In genomic region chr1:170939255-170939654, GRCm38 (mm10) we compare ENCODE assay signal across 15 mouse cellular contexts. TPM values are rescaled to one million over a fixed set of nuclear protein-coding genes. Genes with fewer than 3 reads are reported as not detected.
DNase-seq lines count a peak whose midpoint lies in the region; ATAC-seq and TF ChIP-seq lines count a peak whose summit lies in the region.
"Had no signal": no experiment of that assay in that cellular context is flagged by ENCODE, and none has a peak within 500 bp of the region (broad histone marks: within the 10 kb centered on the region; RNA-seq: fewer than 3 reads in every experiment).

No protein-coding gene starts in this region.

- no peaks in the 10 kb centered on the region for H3K27me3 ChIP-seq in kidney, embryonic 16.5 days (ENCODE audit: insufficient read depth, low read length)
- H3K27me3 ChIP-seq in hindbrain, embryonic 10.5 days (ENCODE audit: insufficient read depth, poor library complexity, severe bottlenecking), result no peaks in the 10 kb centered on the region
- H3K27me3 ChIP-seq: neural tube, embryonic 12.5 days had no signal

- no peak overlapping the region for H3K4me3 ChIP-seq in kidney, embryonic 16.5 days (ENCODE audit: low read length)
- no peak overlapping the region for H3K4me3 ChIP-seq in hindbrain, embryonic 10.5 days
- no peak overlapping the region for H3K4me3 ChIP-seq in left cerebral cortex, adult 2 months
- H3K4me3 ChIP-seq in gastrocnemius, adult 2 months, result no peak overlapping the region
- H3K4me3 ChIP-seq: midbrain, embryonic 10.5 days; neural tube, embryonic 12.5 days had no signal

- no peaks in the 10 kb centered on the region for H3K4me1 ChIP-seq in kidney, embryonic 16.5 days (ENCODE audit: insufficient read depth, low read length)
- no peaks in the 10 kb centered on the region for H3K4me1 ChIP-seq in hindbrain, embryonic 10.5 days (replicated peaks)
- H3K4me1 ChIP-seq: midbrain, embryonic 10.5 days; neural tube, embryonic 12.5 days had no signal

- intact Hi-C loops in left cerebral cortex, adult 2 months (cut with DNase I), result no loop called here
- intact Hi-C loops in gastrocnemius, adult 2 months (cut with DNase I), result no loop called here

- DNase-seq in kidney, adult 8-10 months, result peak; percentile 9 to 13
- peak; percentile 4 for DNase-seq in T-cell, adult 2 months (ENCODE audit: low spot score)
- peak; percentile 10 for DNase-seq in kidney, postnatal 10 days
- DNase-seq in hindbrain, embryonic 10.5 days (ENCODE audit: low spot score), result no peak
- DNase-seq in left cerebral cortex, adult 2 months (ENCODE audit: extremely low spot score in 1 of 2, low spot score in 2 of 2), result no peak
- no peak for DNase-seq in gastrocnemius, adult 2 months
- DNase-seq: embryo, embryonic 11 days; gastrocnemius, postnatal 14 days; liver had no signal

- H3K4me2 ChIP-seq in kidney, embryonic 16.5 days (replicated peaks; ENCODE audit: low read depth, low read length), result no peak overlapping the region
- H3K4me2 ChIP-seq: neural tube, embryonic 12.5 days had no signal

- no peak overlapping the region for H3K9ac ChIP-seq in kidney, embryonic 16.5 days (replicated peaks; ENCODE audit: low read length)
- H3K9ac ChIP-seq: neural tube, embryonic 12.5 days had no signal

- no peak overlapping the region for H3K27ac ChIP-seq in kidney, embryonic 16.5 days (ENCODE audit: low read length)
- no peak overlapping the region for H3K27ac ChIP-seq in hindbrain, embryonic 10.5 days
- no peak overlapping the region for H3K27ac ChIP-seq in left cerebral cortex, adult 2 months
- no peak overlapping the region for H3K27ac ChIP-seq in gastrocnemius, adult 2 months
- H3K27ac ChIP-seq: midbrain, embryonic 10.5 days; neural tube, embryonic 12.5 days had no signal

- ATAC-seq in kidney, embryonic 16.5 days (ENCODE audit: low FRiP score, low TSS enrichment), result no peak
- ATAC-seq in neutrophil, adult 5-6 weeks (ENCODE audit: extremely low read depth, insufficient number of reproducible peaks, low FRiP score, poor library complexity, severe bottlenecking), result peak; percentile 33; the same call in 1 of the 2 replicates
- ATAC-seq: inflammation-experienced regulatory T-cells, adult 6 months had no signal

- WGBS in kidney, embryonic 16.5 days, result 80% methylated on average over 12 of the region's 12 CpGs
- WGBS in hindbrain, embryonic 10.5 days, result 92% methylated on average over 12 of the region's 12 CpGs

- H3K36me3 ChIP-seq in kidney, embryonic 16.5 days (ENCODE audit: insufficient read depth, low read length), result no peaks in the 10 kb centered on the region
- H3K36me3 ChIP-seq in hindbrain, embryonic 10.5 days, result no peaks in the 10 kb centered on the region
- H3K36me3 ChIP-seq: midbrain, embryonic 10.5 days; neural tube, embryonic 12.5 days had no signal

- no peak for TF ChIP-seq CTCF in left cerebral cortex, adult 2 months (IDR thresholded peaks at IDR 0.05)
- TF ChIP-seq CTCF in gastrocnemius, adult 2 months (IDR thresholded peaks at IDR 0.05), result no peak

- H3K9me3 ChIP-seq in kidney, embryonic 16.5 days (ENCODE audit: low read length), result peaks cover 11% of the 10 kb centered on the region
- peaks cover 18% of the 10 kb centered on the region for H3K9me3 ChIP-seq in hindbrain, embryonic 10.5 days

RNA-seq across cellular contexts. Expression of gene Fcrla, which starts 11.9 kb away (rescaled TPM):
- polyA plus RNA-seq in kidney, embryonic 16.5 days (2015; fragmentation: Nextera tagmentation; extraction: Ambion mirVana), result not detected in 2 replicates
- total RNA-seq in neutrophil, adult 5-6 weeks (2017), result 255 and 258 TPM in 2 replicates
- not detected in 2 replicates for polyA plus RNA-seq in hindbrain, embryonic 10.5 days (2016; fragmentation: Nextera tagmentation; extraction: Ambion mirVana)
- total RNA-seq in left cerebral cortex, adult 2 months (2021), result not detected
- not detected for total RNA-seq in gastrocnemius, adult 2 months (2021)
- total RNA-seq: left cerebral cortex, adult 8-10 months had no signal
- polyA plus RNA-seq: midbrain, embryonic 10.5 days; neural tube, embryonic 12.5 days had no signal

RNA-seq across cellular contexts. Expression of gene Fcrlb, which starts 26.5 kb away (rescaled TPM):
- polyA plus RNA-seq in kidney, embryonic 16.5 days (2015; fragmentation: Nextera tagmentation; extraction: Ambion mirVana), result 0.18 and 0.24 TPM in 2 replicates
- 0.98 and 1.4 TPM in 2 replicates for total RNA-seq in neutrophil, adult 5-6 weeks (2017)
- not detected in 2 replicates for polyA plus RNA-seq in hindbrain, embryonic 10.5 days (2016; fragmentation: Nextera tagmentation; extraction: Ambion mirVana)
- under 1 TPM; 0.97 to 0.98 TPM for total RNA-seq in left cerebral cortex, adult 2 months (2021)
- not detected for total RNA-seq in gastrocnemius, adult 2 months (2021)
- total RNA-seq: gastrocnemius, postnatal 14 days had no signal
- polyA plus RNA-seq: inflammation-experienced regulatory T-cells, adult 6 months; midbrain, embryonic 10.5 days had no signal

RNA-seq across cellular contexts. Expression of gene Fcgr2b, which starts 37.1 kb away (rescaled TPM):
- 2.6 and 3.9 TPM in 2 replicates for polyA plus RNA-seq in kidney, embryonic 16.5 days (2015; fragmentation: Nextera tagmentation; extraction: Ambion mirVana)
- 136 and 145 TPM in 2 replicates for total RNA-seq in neutrophil, adult 5-6 weeks (2017)
- polyA plus RNA-seq in hindbrain, embryonic 10.5 days (2016; fragmentation: Nextera tagmentation; extraction: Ambion mirVana), result 0.26 TPM in 1 of 2 replicates, not detected in the other
- 1 to 10 TPM; 4.7 to 5.0 TPM for total RNA-seq in left cerebral cortex, adult 2 months (2021)
- total RNA-seq in gastrocnemius, adult 2 months (2021), result 1 to 10 TPM; 2.2 to 4.1 TPM
- polyA plus RNA-seq: midbrain, embryonic 10.5 days had no signal

RNA-seq across cellular contexts. Expression of gene Dusp12, which starts 53.9 kb away (rescaled TPM):
- 39.5 and 40.5 TPM in 2 replicates for polyA plus RNA-seq in kidney, embryonic 16.5 days (2015; fragmentation: Nextera tagmentation; extraction: Ambion mirVana)
- 6.9 and 8.8 TPM in 2 replicates for total RNA-seq in neutrophil, adult 5-6 weeks (2017)
- polyA plus RNA-seq in hindbrain, embryonic 10.5 days (2016; fragmentation: Nextera tagmentation; extraction: Ambion mirVana), result 28.4 and 34.0 TPM in 2 replicates
- total RNA-seq in left cerebral cortex, adult 2 months (2021), result 10 to 100 TPM; 14.3 to 15.5 TPM
- 1 to 10 TPM; 4.0 to 4.1 TPM for total RNA-seq in gastrocnemius, adult 2 months (2021)

RNA-seq across cellular contexts. Expression of gene Gm26620, which starts 54.4 kb away (rescaled TPM):
- 0.58 and 0.64 TPM in 2 replicates for polyA plus RNA-seq in kidney, embryonic 16.5 days (2015; fragmentation: Nextera tagmentation; extraction: Ambion mirVana)
- total RNA-seq in neutrophil, adult 5-6 weeks (2017), result 0.58 TPM in 1 of 2 replicates, not detected in the other
- 0.41 TPM in 1 of 2 replicates, not detected in the other for polyA plus RNA-seq in hindbrain, embryonic 10.5 days (2016; fragmentation: Nextera tagmentation; extraction: Ambion mirVana)
- total RNA-seq in left cerebral cortex, adult 2 months (2021), result under 1 TPM; 0.45 to 0.58 TPM
- under 1 TPM in 1 of 2 experiments, not detected in 1; 0.39 TPM for total RNA-seq in gastrocnemius, adult 2 months (2021)

Comparison
In these comparisons a context has a peak if more than half of its experiments do, and no peak if none do; other contexts are left out.
1. DNase-seq: peak in kidney, adult 8-10 months (2 of 2), T-cell, adult 2 months (single experiment) and kidney, postnatal 10 days (single experiment); none in hindbrain, embryonic 10.5 days (single experiment), left cerebral cortex, adult 2 months (0 of 2) and gastrocnemius, adult 2 months (single experiment).
2. RNA of gene Fcrla, which starts 11.9 kb away (total RNA-seq): 255 to 258 TPM in neutrophil, adult 5-6 weeks; not detected in left cerebral cortex, adult 2 months and not detected in gastrocnemius, adult 2 months; every median in the first group is over 100 times any median in the second.
3. RNA of gene Fcgr2b, which starts 37.1 kb away (total RNA-seq): 136 to 145 TPM in neutrophil, adult 5-6 weeks; 4.7 to 5.0 TPM in left cerebral cortex, adult 2 months and 2.2 to 4.1 TPM in gastrocnemius, adult 2 months; every median in the first group is over 10 times any median in the second.